Mouse (Mus musculus) urinary bladder, postnatal 25 days (tissue): Measurements from ENCODE around the gene Stk33.

Experiments
- DNase-seq: peaks from one replicate; pipeline ENCODE4 v3.0.0; 2022; ENCODE audit warnings: low spot score

Stk33 gene

GRCm38 (mm10) chr7:109357877-109358276, 81.0 kb downstream of the Stk33 start:
- no peak for DNase-seq

DNA sequence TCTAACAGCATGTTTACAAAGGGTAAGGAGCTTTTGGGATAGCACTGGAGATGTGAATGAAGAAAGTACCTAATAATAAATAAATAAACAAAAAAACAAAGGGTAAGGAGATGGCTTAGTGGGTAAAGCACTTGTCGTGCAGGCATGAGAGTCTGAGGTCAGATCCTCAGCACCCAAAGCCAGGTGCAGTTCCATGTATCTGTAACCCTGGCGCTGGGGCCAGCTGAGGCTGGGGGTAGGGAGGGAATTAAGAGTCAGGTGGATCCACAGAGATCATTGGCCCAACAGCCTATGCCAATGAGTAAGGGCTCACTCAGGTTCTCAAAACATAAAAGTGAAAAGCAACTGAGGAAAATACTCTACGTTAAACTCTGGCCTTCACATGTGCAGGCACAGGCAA, 91.6 kb downstream of the Stk33 start:
- DNase-seq: no peak

DNA sequence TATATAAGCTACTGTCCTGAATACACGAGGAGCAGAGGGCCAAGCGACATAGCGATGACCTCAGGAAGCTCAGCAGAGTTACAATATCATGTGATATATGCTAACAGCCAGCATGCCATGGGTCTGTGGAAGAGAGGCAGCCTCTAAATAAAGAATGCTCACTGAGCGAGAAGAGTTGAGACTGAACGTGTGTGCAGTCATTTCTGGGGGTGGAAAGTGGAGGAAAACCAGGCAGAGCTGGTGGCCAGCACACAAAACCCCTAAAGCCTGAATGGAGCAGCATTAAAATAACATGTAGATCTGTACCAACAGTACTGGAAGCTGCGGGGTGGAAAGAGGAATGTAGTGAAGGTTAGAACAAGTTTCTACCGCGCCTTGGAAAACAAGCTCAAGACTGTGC, 107.2 kb downstream of the Stk33 start:
- DNase-seq: no peak

- DNase-seq: no peak
Measured at GRCm38 (mm10) chr7:109328772-109329171, 110.1 kb downstream of the Stk33 start.

- no peak for DNase-seq
Measured at GRCm38 (mm10) chr7:109326813-109327212, 112.1 kb downstream of the Stk33 start.

GRCm38 (mm10) chr7:109325731-109326130, 113.2 kb downstream of the Stk33 start:
- no peak for DNase-seq

DNA sequence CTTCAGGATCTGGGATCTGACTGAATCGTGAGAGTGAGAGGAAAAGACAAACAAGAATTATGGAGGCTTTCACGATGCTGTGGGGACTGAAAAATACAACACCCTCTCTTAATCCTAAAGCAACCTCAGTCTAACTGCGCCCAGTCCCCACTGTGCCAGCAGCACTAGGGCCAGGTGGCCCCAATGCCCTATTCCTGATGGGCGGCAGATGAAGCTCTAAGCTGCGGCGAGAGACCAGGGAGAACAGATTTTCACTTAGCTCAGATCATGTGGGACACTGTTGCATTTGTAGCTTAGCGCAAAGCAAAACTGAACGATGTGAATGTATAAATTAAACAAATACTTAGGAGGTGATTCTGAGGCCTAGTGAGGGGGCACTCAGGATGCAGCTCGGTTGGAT, 113.7 kb downstream of the Stk33 start:
- DNase-seq: no peak

GRCm38 (mm10) chr7:109309506-109309905, 129.4 kb downstream of the Stk33 start:
- no peak for DNase-seq

DNA sequence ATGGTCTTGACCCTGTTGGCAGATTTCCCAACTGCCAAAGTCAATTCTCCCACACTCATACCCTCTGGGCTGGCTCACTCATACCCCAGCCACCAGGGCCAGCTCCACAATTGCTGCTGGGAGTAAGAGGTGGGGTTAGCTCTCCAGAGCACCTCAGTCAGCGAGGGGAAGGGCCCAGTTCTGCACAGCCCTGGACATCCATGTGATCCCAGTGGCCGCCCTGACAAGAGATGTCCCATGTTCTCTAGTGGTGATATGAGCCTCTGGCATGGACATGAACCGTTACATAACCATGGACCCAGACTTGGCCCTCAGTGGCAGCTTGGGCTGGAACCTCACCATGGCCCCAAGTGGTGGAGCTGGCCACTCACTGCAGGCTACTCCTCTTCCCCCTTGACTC, 143.1 kb downstream of the Stk33 start:
- DNase-seq: no peak

DNA sequence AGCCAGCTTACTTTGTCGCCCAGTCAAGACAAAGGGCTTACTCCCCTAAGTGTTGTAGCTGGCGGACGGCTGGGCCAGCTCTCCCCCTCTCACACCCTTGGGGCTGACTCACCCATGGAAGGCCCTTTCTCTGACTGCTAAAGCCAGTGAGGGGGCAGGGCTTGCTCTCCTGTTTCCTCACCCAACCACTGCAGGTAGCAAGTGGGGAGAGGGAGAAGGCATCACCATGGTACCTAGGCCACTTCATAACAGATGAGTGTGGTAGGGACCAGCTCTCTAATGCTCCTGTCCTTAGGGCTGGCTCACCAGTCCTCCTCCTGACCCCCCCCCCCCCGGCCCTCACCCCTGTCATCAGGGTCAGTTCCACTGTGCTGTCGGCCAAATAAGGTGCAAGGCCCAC, 143.5 kb downstream of the Stk33 start:
- no peak for DNase-seq

DNA sequence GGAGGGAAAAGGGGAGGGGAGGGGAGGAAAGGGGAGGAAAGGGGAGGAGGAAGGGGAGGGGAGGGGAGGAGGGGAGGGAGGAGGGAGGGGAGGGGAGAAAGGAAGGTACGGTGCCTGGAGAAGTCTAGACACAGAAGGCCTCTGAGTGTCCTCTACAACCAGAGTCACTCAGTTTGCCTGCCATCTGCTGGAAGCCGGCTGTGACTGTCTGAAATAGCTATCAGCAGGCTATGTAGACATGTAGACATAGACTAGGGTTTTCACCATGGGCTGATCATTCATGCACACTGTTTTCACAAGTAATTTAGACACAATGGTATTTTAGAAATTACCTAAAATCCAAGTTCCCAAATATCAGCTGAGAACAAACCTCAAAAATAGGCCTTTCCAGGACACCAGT, 148.4 kb downstream of the Stk33 start:
- DNase-seq: no peak

GRCm38 (mm10) chr7:109289106-109289505, 149.8 kb downstream of the Stk33 start:
- no peak for DNase-seq

DNA sequence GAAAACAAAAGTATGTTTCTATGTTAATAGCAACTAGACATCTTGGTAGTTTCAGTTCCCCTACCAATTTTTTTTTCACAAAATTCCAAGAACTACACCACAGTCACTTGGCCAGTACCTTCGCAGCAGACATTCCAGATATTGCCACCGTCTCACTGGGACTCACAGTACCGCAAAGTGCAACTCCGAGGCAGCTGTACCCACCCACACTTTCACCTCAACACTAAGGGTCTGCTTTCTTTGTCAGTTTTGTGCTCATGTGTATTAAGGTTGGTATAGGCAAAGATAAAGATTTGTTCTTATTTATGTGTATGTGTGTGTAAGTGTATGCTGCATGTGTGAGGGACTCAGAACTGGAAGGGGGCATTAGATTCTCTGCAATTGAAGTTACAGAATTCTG, 156.8 kb downstream of the Stk33 start:
- DNase-seq: no peak

- DNase-seq: no peak
Measured at GRCm38 (mm10) chr7:109276622-109277021, 162.3 kb downstream of the Stk33 start.

DNA sequence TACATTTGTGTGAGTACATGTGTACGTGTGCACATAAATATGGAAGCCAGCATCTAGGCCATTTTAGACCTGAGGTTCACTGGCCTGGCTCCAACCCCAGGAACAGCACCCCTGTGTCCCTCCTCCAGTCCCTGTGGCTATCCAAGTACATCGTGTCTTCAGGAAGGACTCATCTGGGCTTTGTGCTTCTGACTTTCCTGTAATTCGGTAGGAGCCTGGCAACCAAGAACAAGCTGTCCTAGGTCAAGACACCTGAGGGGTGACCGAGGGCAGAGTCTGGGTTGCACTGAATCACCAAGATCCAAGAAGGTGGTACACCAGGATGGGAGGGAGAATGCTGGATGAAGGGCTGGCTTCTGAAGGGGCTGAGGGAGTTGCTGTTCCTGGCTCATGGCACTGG, 163.0 kb downstream of the Stk33 start:
- no peak for DNase-seq

GRCm38 (mm10) chr7:109275151-109275550, 163.7 kb downstream of the Stk33 start:
- DNase-seq: no peak

GRCm38 (mm10) chr7:109274289-109274688, 164.6 kb downstream of the Stk33 start:
- DNase-seq: no peak

DNA sequence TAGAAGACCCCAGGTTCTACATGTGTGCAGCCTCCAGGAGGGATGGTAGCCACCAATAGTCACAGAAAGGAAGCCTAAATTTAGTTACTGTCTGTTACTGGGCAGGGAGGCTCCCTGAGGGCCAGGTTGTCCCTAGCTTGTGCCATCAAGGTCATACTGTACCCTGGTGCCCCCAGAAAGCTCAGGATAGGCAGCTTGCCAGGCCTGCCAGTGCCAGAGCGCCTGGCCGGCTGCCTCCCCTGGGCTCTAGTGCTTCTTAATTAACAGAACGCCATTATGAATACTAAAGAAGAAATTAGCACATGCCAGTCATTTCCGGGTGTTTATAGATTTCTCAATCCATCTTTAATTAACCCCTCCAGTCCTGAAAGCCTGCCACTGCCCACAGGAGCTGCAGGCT, 169.8 kb downstream of the Stk33 start:
- DNase-seq: no peak

- DNase-seq: no peak
Measured at GRCm38 (mm10) chr7:109267370-109267769, 171.5 kb downstream of the Stk33 start.

DNA sequence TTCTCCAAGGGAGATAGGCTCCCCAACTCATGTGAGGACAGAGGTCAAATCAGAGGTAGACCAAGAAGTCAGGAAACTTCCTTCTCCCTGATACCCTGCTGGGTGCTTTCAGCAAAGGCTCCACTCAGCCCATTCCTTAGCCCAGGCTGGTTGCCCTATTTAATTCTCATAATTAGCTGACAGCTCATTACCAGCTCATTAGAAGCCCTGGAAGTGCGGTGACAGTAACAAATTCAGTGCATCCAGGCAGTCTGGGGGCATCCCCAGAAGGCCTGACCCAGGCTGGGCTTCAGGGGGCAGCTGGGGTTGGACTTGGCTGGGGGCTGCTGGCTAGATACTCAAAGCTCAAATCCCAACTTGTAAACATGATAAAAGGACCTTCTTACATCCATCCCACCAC, 172.7 kb downstream of the Stk33 start:
- no peak for DNase-seq

GRCm38 (mm10) chr7:109265606-109266005, 173.3 kb downstream of the Stk33 start:
- DNase-seq: no peak

DNA sequence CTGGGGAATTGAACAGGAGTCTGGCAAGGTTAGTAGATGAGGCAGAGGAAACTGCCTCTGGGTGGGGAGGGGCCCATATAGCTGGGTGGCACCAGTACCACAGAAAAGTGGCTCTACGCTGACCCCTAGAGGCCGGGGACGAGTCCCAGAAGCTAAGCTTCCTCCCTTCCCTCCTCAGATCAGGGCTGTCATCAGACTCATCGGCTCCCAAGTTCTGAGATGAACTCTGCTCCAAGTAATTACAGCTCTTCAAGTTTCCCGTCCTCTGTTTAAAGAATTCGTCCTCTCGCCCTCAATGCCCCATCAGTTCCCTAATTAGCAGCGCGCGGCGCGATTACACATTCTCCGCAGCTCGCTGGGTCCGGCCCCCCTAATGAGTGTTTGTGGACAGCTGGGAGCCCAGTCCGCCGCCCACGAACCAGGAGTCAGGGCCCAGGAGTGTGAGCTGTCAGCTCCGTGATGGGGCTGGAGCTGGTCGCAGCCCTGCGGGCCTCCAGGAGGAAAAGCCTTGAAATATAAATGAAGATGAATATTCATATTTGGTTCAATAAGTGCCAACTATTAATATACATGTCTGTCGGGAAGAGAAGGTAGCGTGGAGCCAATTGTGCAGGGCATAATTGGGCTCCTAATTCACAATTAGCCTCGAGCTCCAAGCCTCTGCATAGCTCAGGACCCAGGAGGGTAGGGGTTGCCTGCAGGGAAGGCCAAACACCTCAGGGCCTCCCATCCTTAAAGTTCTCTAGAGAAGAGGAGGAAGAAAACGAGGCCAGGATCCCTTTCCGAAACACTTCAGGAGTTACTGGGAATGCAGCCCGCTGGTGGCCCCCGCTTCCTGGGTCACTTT, 183.2 kb downstream of the Stk33 start:
- peak; percentile 64 for DNase-seq

DNA sequence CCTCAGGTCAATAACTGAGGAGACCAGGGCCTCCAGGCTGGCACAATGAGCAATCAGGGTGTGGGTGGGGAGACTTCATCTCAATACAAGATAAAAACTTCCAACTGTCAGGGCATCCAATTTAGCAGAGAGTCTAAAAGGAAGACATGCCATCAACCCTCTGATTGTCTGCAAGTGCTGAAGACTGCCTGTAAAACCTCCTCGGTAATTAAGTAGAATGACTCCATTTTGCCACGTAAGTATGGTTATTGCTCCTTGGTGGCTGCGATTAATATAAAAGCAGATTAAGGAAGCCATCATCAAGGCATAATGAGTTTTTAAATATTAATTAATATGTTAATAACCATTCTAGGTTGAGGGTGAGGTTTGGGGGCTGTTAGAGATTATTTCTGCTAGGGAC, 187.5 kb downstream of the Stk33 start:
- DNase-seq: no peak

DNA sequence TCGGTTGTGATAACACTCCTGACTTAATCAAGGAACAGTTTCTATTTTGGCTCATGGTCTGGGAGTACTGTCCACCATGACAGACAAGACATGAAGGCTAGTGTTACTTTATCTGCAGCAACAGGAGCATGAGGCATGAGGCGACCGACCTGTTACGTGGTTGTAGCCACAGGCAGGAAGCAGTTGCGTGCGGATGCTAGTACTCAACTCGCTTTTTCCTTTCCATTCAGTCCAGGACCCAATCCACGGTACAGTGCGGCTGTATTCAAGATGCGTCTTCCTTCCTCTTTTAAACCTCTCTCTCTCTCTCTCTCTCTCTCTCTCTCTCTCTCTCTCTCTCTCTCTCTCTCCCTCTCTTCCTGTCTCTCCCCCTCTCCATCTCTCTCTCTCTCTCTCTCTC, 194.1 kb downstream of the Stk33 start:
- DNase-seq: no peak
